Mouse (Mus musculus): ENCODE measurements around the gene Snca.
"Not testable (repeated sequence)": the region's sequence is repeated elsewhere in the genome, so short reads cannot be mapped to it uniquely, and the experiment has no call there.

Snca gene

DNA sequence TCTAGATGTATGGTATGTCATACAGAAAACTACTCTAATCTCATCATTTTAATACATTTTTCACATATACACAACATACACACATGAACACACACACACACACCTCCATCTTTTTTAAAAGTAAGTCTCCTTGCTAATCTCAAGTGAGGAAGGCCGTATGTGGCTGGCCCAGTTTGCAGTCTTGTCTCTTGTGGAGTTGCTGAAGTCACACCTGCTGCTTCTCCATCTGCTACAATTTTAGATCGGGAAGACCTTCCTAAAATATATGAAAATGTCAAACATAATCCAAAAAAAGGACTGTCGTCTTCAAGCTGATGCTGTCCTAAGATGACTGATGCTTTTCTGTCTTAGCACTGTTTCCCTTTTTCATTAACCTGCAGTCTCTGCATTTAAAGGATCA, 112.1 kb downstream of the Snca start:
- peak in 1 of 2 experiments; percentile 76 for DNase-seq (ENCODE audit: low spot score in 2 of 2)

DNA sequence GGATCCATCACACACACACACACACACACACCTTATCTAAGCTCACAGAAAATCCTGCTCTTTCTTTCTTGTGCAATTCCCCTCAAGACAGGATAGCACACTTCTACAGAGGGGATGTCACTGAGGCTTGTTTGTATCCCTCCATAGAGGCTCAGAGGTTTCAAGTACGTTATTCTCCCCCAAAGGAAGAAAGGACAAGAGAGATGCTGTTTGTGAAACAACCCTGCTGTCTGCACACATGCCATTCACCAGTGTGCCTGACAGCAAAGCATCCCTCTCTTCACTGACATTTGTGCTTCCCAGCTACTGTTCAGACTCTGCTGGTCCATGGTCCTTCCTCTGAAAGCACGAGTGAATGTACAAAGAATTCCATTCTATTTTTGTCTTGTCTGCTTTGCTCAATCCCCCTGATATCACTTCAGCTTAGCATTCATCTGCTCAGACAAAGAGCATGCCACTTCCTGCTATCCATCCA, 119.6 kb downstream of the Snca start:
- no peak for DNase-seq (ENCODE audit: low spot score in 2 of 2)

DNA sequence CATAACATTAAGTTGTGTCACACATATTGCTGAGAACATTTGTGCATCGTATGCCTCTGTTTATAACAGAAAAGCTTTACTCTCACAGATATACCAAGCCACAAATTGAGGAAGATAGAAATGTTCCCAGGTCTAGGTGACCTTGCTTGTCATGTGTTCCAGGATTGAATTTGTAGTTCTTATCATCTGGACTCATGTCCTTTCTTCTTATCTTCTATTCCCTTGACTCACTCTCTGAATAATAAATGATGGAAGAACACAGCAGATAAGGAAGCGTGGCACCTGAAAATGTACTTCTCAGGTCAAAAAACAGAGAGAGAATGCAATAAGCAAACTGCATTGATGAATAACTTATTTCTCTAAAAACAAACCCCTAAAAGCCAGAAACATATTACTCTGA, 131.6 kb downstream of the Snca start:
- no peak for DNase-seq (ENCODE audit: low spot score in 2 of 2)

DNA sequence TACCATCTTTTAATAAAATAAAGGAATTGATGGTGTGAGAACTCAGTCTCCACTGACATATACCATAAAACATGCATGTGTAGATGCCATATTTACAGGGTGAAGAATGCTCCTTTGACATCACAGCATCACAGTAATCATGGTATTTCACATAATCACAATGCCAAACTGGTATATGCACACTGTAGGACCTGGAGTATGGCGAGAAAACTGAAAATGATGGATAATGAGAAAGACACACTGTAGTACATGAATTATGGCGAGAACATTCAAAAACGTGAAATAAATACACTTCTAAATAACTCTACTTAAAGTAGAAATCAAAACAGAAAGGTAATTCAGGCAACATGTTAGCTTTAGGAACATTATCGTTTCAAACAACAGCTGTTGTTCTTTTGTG, 142.6 kb downstream of the Snca start:
- DNase-seq (ENCODE audit: low spot score in 2 of 2): not testable (repeated sequence)

DNA sequence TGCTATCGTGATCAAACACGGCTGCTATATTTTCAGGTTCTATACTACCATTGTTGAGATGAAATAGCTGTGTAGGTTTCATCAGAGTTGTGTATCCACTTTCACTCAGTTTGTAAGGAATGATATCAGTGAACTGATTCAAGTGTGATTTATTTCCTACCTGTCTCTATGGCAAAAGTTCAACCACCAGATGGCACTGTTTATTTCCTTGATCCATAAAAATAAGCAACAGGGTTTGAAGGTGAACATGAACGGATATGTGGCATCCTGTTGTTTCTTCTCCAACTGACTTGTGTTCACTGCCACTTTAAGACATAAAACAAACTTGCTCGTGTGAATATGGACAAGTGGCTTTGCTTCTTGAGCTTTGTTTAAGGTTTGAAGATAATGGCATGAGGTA, 147.4 kb downstream of the Snca start:
- DNase-seq (ENCODE audit: low spot score in 2 of 2): peak in 1 of 2 experiments; percentile 40
